Mouse (Mus musculus): ENCODE measurements around the gene Gcm1. TPM values are rescaled to one million over a fixed set of nuclear protein-coding genes. Genes with fewer than 3 reads are reported as not detected.

The Gcm1 gene
- polyA plus RNA-seq, 1 experiment from 2014 or later: not detected

DNA sequence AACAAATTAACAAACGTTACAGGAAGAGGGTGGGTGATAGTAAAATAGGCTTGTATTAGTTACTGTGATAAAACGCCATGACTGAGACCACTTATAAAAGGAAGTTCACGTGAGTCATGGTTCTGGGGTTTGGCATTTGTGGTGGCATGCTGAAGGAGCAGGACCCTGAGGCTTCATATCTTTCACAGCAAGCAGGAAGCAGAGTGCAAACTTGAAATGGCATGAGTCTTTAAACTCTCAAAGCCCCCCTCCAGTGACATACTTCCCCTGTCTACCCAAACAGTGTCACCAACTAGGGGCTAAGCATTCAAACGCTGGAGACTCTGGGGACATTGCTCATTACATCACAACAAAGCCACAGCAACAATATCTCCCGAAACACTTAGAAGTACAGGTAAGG lies 49.2 kb downstream of the Gcm1 start:
- 90% methylated on average over 5 of the region's 5 CpGs for WGBS
- DNase-seq (no peak), ATAC-seq (ENCODE audit: low FRiP score, low TSS enrichment) (no peak)
- H3K36me3 ChIP-seq (ENCODE audit: control insufficient read depth, insufficient read depth, low read length): peaks cover 47% of the 10 kb centered on the region
- no peak overlapping the region for H3K4me2 ChIP-seq (ENCODE audit: low read length)
- H3K4me3 ChIP-seq (replicated peaks; ENCODE audit: low read depth, low read length): no peak overlapping the region
- no peak overlapping the region for H3K9ac ChIP-seq (replicated peaks; ENCODE audit: low read length)
- H3K27me3 ChIP-seq (ENCODE audit: control insufficient read depth, insufficient read depth, low read length): no peaks in the 10 kb centered on the region
- H3K27ac ChIP-seq (replicated peaks; ENCODE audit: low read depth, low read length): no peak overlapping the region
- H3K9me3 ChIP-seq (ENCODE audit: control insufficient read depth, low read length): no peaks in the 10 kb centered on the region
- H3K4me1 ChIP-seq (ENCODE audit: control insufficient read depth, insufficient read depth, low read length): no peaks in the 10 kb centered on the region

DNA sequence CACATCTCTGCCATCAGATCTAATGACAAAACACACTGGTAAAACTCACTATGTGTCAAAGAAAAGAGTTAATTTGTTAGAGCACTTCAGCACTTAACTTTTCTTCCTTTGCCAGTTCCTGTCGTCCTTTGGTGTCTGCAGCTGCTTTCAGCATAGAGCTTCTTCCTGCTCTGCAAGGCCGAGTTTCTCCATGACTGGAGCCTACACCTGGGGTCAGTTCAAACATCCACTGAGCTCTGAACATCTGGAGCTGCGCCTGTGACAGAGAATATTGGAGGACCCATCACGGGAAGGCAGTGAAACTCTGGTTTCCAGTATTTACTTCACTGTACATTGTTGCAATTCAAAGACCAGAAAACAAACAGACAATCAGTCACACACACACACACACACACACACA lies 49.7 kb downstream of the Gcm1 start:
- DNase-seq (no peak), ATAC-seq (ENCODE audit: low FRiP score, low TSS enrichment) (no peak)
- Histone ChIP-seq H3K27me3 (ENCODE audit: control insufficient read depth, insufficient read depth, low read length) (no peaks in the 10 kb centered on the region), H3K9me3 (ENCODE audit: control insufficient read depth, low read length) (no peaks in the 10 kb centered on the region), H3K27ac (replicated peaks; ENCODE audit: low read depth, low read length) (no peak overlapping the region), H3K4me3 (replicated peaks; ENCODE audit: low read depth, low read length) (no peak overlapping the region), H3K4me1 (ENCODE audit: control insufficient read depth, insufficient read depth, low read length) (no peaks in the 10 kb centered on the region), H3K4me2 (ENCODE audit: low read length) (no peak overlapping the region), H3K9ac (replicated peaks; ENCODE audit: low read length) (no peak overlapping the region), H3K36me3 (ENCODE audit: control insufficient read depth, insufficient read depth, low read length) (peaks cover 44% of the 10 kb centered on the region)
- 90% methylated on average over 4 of the region's 4 CpGs for WGBS

DNA sequence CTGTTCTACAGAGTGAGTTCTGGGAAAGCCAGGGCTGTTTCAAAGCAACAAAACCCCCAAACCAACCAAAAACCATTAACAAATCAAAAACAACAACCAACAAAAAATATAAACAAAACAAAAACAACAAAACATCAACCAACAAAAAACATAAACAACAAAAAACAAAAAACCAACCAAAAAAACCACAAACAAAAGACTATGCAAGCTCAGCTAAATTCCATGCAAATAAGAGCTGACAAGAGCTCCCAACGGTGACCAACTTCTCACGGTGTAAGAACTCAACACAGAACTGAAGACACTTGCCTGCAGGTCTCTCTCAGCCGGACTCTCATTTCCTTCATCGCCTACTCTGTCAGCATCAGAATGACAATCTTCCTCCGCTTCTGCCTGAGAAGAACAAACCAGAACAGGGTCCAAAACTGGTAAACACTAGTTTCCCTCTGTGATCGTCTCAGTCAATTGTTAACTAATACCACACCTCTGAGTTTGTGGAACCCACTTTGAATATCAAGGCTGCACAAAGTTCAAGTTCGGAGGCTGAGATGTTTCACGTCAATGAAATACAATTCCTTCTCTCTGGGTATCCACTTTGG lies 52.3 kb downstream of the Gcm1 start:
- WGBS: 89% methylated on average over 8 of the region's 8 CpGs
- no peak for ATAC-seq (ENCODE audit: low FRiP score, low TSS enrichment)
- H3K36me3 ChIP-seq (ENCODE audit: control insufficient read depth, insufficient read depth, low read length): peaks cover 21% of the 10 kb centered on the region

DNA sequence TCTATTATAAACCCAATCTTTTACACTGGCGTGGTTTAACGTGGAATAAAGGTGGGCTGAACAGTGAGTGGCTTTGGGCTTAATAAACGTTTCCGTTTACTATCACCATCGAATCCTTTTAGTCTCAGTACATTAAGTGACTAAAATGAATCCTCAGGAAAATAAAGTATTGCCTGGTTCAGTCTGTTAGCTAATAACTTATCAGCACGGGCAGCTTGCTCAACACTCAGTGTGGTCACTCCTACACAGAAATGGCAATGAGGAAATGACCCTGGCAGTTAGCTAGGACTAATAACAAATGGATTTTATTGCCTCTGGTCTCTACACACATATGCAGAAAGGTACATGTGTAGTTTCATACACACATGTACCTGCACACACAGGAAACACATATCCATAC lies 53.2 kb downstream of the Gcm1 start:
- Histone ChIP-seq H3K27ac (replicated peaks; ENCODE audit: low read depth, low read length) (no peak overlapping the region), H3K4me1 (ENCODE audit: control insufficient read depth, insufficient read depth, low read length) (0 out of 2 replicates have a peak, but pooled peaks cover 7% of the 10 kb centered on the region), H3K36me3 (ENCODE audit: control insufficient read depth, insufficient read depth, low read length) (peaks cover 15% of the 10 kb centered on the region), H3K27me3 (ENCODE audit: control insufficient read depth, insufficient read depth, low read length) (no peaks in the 10 kb centered on the region), H3K9ac (replicated peaks; ENCODE audit: low read length) (no peak overlapping the region), H3K4me2 (ENCODE audit: low read length) (no peak overlapping the region), H3K4me3 (replicated peaks; ENCODE audit: low read depth, low read length) (no peak overlapping the region), H3K9me3 (ENCODE audit: control insufficient read depth, low read length) (no peaks in the 10 kb centered on the region)
- DNase-seq (no peak), ATAC-seq (ENCODE audit: low FRiP score, low TSS enrichment) (no peak)
- 95% methylated on average over 6 of the region's 6 CpGs for WGBS

More for the DNA sequence above, 52.3 kb downstream of the Gcm1 start:
- H3K4me1 ChIP-seq (ENCODE audit: control insufficient read depth, insufficient read depth, low read length): 0 out of 2 replicates have a peak, but pooled peaks cover 7% of the 10 kb centered on the region
- H3K27me3 ChIP-seq (ENCODE audit: control insufficient read depth, insufficient read depth, low read length): no peaks in the 10 kb centered on the region
- no peak overlapping the region for H3K4me2 ChIP-seq (ENCODE audit: low read length)
- no peak overlapping the region for H3K4me3 ChIP-seq (replicated peaks; ENCODE audit: low read depth, low read length)
- H3K9ac ChIP-seq (replicated peaks; ENCODE audit: low read length): no peak overlapping the region
- H3K9me3 ChIP-seq (ENCODE audit: control insufficient read depth, low read length): no peaks in the 10 kb centered on the region
- no peak for DNase-seq
- no peak overlapping the region for H3K27ac ChIP-seq (replicated peaks; ENCODE audit: low read depth, low read length)

DNA sequence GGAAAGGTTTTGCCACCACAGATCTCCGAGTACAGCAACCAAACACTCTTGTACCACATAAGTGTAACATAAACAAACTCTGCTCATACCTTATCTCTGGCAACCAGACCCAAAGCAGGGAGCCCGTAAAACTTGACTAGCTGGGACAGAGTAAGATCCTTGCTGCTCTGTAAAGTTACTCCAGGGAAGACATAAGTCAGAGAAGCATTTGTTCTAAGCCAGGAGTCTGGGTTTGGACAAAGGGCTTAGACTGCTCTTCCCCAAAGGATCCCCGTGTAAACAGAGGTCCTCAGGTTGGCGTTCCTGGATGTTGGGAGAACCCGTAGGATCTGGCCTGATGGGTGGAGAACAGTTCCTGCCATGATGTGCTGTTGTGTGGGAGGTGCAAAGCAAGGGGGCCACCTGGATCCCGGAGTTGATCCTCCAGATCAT lies 53.8 kb downstream of the Gcm1 start:
- DNase-seq: no peak
- 0 out of 2 replicates have a peak, but pooled peaks cover 7% of the 10 kb centered on the region for H3K4me1 ChIP-seq (ENCODE audit: control insufficient read depth, insufficient read depth, low read length)
- H3K27me3 ChIP-seq (ENCODE audit: control insufficient read depth, insufficient read depth, low read length): no peaks in the 10 kb centered on the region
- H3K9me3 ChIP-seq (ENCODE audit: control insufficient read depth, low read length): no peaks in the 10 kb centered on the region
- 87% methylated on average over 6 of the region's 6 CpGs for WGBS
- H3K36me3 ChIP-seq (ENCODE audit: control insufficient read depth, insufficient read depth, low read length): peaks cover 10% of the 10 kb centered on the region
- no peak overlapping the region for H3K4me2 ChIP-seq (ENCODE audit: low read length)
- no peak for ATAC-seq (ENCODE audit: low FRiP score, low TSS enrichment)
- no peak overlapping the region for H3K9ac ChIP-seq (replicated peaks; ENCODE audit: low read length)
- H3K27ac ChIP-seq (replicated peaks; ENCODE audit: low read depth, low read length): no peak overlapping the region
- H3K4me3 ChIP-seq (replicated peaks; ENCODE audit: low read depth, low read length): no peak overlapping the region

DNA sequence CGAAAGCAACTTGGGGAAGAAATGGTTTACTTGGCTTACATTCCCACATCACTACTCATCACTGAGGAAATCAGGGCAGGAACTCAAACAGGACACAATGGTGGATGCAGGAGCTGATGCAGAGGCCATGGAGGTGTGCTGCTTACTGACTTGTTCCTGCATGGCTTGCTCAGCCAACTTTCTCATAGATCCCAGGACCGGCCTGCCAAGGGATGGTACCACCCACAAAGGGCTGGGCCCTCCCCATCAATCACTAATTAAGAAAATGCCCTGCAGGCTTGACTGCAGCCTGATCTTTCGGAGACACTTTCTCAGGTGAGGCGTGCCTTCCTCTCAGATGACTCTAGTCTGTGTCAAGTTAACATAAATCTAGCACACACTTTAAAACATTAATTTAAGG lies 55.1 kb downstream of the Gcm1 start:
- Histone ChIP-seq H3K27me3 (ENCODE audit: control insufficient read depth, insufficient read depth, low read length) (no peaks in the 10 kb centered on the region), H3K4me1 (ENCODE audit: control insufficient read depth, insufficient read depth, low read length) (0 out of 2 replicates have a peak, but pooled peaks cover 7% of the 10 kb centered on the region), H3K36me3 (ENCODE audit: control insufficient read depth, insufficient read depth, low read length) (0 out of 2 replicates have a peak, but pooled peaks cover 3% of the 10 kb centered on the region), H3K9me3 (ENCODE audit: control insufficient read depth, low read length) (no peaks in the 10 kb centered on the region), H3K4me3 (replicated peaks; ENCODE audit: low read depth, low read length) (no peak overlapping the region), H3K4me2 (ENCODE audit: low read length) (peak overlapping the region; percentile 90; the same call in 1 of the 2 replicates), H3K9ac (replicated peaks; ENCODE audit: low read length) (no peak overlapping the region), H3K27ac (replicated peaks; ENCODE audit: low read depth, low read length) (no peak overlapping the region)
- DNase-seq (no peak), ATAC-seq (ENCODE audit: low FRiP score, low TSS enrichment) (no peak)
- WGBS: 89% methylated on average over 4 of the region's 4 CpGs

DNA sequence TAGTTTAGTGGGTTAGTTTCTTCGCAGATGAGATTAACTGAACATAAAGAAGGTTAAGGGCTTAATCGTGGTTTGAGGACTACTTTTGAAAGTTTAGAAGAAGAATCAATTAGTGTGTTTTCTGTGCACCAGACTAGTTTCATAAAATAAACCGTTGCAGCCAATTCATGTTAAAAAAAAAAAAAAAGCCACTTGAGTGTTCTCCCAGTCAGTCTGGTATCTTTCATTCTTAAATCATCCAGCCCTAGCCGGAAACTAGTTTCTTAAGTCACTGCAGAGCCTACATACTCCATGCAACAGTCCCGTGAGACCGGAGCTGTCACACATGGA lies 55.8 kb downstream of the Gcm1 start:
- H3K36me3 ChIP-seq (ENCODE audit: control insufficient read depth, insufficient read depth, low read length): 0 out of 2 replicates have a peak, but pooled peaks cover 3% of the 10 kb centered on the region
- no peak for ATAC-seq (ENCODE audit: low FRiP score, low TSS enrichment)
- WGBS: 24% methylated on average over 6 of the region's 6 CpGs
- H3K4me1 ChIP-seq (ENCODE audit: control insufficient read depth, insufficient read depth, low read length): 0 out of 2 replicates have a peak, but pooled peaks cover 7% of the 10 kb centered on the region
- H3K9ac ChIP-seq (replicated peaks; ENCODE audit: low read length): peak overlapping the region; percentile 84
- no peaks in the 10 kb centered on the region for H3K27me3 ChIP-seq (ENCODE audit: control insufficient read depth, insufficient read depth, low read length)
- H3K9me3 ChIP-seq (ENCODE audit: control insufficient read depth, low read length): no peaks in the 10 kb centered on the region
- peak overlapping the region; percentile 82 for H3K4me3 ChIP-seq (replicated peaks; ENCODE audit: low read depth, low read length)
- peak overlapping the region; percentile 90 for H3K4me2 ChIP-seq (ENCODE audit: low read length)
- peak overlapping the region; percentile 91; the same call in 1 of the 2 replicates for H3K27ac ChIP-seq (replicated peaks; ENCODE audit: low read depth, low read length)
- no peak for DNase-seq

DNA sequence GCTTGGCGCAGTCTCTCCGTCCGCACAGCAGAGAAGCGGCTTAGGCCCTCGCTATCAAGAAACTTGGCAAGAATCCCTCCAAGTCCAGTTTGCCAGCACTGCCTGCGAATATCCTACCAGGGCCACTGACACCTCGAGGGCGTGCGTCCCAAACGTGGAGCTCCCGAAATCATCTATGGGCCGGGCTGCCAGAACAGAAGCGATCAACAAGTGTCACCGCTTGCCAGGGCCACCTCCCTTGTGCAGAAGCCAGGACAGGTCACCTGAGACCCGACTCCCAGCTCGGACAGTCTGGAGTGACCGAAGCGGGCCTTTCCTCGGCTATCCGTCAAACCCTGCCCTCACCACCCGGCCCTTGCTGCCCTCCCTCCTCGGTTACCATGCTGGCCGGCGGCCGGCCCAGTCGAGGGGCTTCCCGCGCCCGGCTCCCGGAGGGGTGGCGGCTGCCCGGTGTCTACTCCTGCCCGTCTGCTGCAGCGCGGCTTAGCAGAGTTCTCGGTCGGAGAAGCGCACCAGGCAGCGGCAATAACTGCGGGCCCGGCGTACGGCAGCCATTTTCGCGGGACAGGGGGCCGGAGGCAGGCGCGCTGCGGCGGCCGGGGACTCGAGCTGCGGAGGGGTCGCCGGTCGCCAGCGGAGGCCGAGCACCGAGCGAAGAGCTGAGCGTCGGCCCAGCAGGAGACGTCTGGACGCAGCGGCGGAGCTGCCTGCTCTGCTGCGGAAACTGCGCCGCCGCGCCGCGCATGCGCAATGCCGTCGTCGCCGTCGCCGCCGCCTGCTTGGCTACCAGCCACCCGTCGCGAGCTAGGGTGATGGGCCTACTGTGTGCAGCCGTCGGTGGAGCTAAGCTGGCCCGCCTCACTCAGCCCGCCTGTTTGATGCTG lies 56.4 kb downstream of the Gcm1 start:
- H3K36me3 ChIP-seq (ENCODE audit: control insufficient read depth, insufficient read depth, low read length): 0 out of 2 replicates have a peak, but pooled peaks cover 3% of the 10 kb centered on the region
- ATAC-seq (ENCODE audit: low FRiP score, low TSS enrichment): peak; percentile 84
- peak; percentile 91 for DNase-seq
- H3K27me3 ChIP-seq (ENCODE audit: control insufficient read depth, insufficient read depth, low read length): no peaks in the 10 kb centered on the region
- H3K4me3 ChIP-seq (replicated peaks; ENCODE audit: low read depth, low read length): peak overlapping the region; percentile 82
- H3K4me2 ChIP-seq (ENCODE audit: low read length): peak overlapping the region; percentile 90
- H3K4me1 ChIP-seq (ENCODE audit: control insufficient read depth, insufficient read depth, low read length): 0 out of 2 replicates have a peak, but pooled peaks cover 7% of the 10 kb centered on the region
- no peaks in the 10 kb centered on the region for H3K9me3 ChIP-seq (ENCODE audit: control insufficient read depth, low read length)
- peak overlapping the region; percentile 84 for H3K9ac ChIP-seq (replicated peaks; ENCODE audit: low read length)
- under 1% methylated on average over 88 of the region's 88 CpGs for WGBS
- peak overlapping the region; percentile 91 for H3K27ac ChIP-seq (replicated peaks; ENCODE audit: low read depth, low read length)
